Mouse (Mus musculus): Measurements from ENCODE around the gene Olfr574. TPM values are rescaled to one million over a fixed set of nuclear protein-coding genes. Genes with fewer than 3 reads are reported as not detected.

Olfr574 gene
- not detected in 2 replicates for polyA plus RNA-seq (2011; ENCODE audit: insufficient read length, low read depth, missing spikeins)

DNA sequence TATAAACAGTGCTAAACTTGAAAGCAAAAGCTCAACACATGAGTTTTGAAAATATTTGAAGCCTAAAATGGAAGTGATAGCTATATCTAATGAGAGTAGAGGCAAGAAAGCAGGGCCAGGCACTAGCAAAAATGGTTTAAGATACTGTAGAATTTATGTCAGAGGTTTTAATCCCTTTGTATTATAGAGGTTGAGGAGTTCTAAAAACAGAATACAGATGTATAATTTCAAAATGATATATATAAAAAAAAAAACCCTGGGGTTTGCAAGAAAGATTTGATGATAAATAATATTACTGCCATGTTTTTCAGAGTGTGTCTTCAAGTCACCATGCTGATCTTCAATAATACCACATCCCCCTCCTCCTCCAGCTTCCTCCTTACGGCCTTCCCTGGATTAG, at the start of gene Olfr574:
Gene Olfr574 (plus strand): TSS at position 301 of the 400 bp plus-strand sequence.
- Histone ChIP-seq H3K27ac (ENCODE audit: insufficient read depth, low read length) (no peak within 1 kb of the TSS), H3K4me3 (ENCODE audit: insufficient read depth, low read length) (no peak within 1 kb of the TSS), H3K4me1 (ENCODE audit: control insufficient read depth, insufficient read depth, low read length) (no peaks in the 10 kb centered on the region)
- TF ChIP-seq POLR2A (IDR thresholded peaks at IDR 0.05; ENCODE audit: low read depth, low read length) (no peak), CTCF (IDR thresholded peaks at IDR 0.05; ENCODE audit: borderline replicate concordance, insufficient read depth, low read length) (no peak)

DNA sequence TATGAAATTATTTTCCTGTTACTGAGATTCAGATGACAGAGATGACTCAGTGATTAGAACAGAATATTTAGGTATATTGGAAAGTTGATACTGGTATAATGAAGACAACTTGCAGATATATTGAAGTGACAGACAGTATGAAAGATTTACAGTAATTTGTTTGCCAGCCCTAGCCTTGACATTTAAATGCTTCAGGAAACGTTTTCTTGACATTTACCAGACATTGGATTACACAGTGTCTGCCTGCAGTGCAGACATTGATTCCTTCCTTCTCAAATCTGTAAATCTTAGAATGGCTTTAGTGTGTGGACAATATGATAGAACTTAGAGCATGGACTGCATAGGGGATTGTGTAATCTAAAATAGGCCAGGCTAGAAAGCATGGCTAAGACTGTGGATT, 33.0 kb upstream of the Olfr574 start:
- Histone ChIP-seq H3K4me1 (ENCODE audit: control insufficient read depth, insufficient read depth, low read length) (no peaks in the 10 kb centered on the region), H3K4me3 (ENCODE audit: insufficient read depth, low read length) (no peak overlapping the region), H3K27ac (ENCODE audit: insufficient read depth, low read length) (no peak overlapping the region)
- TF ChIP-seq POLR2A (IDR thresholded peaks at IDR 0.05; ENCODE audit: low read depth, low read length), result no peak
- TF ChIP-seq CTCF (IDR thresholded peaks at IDR 0.05; ENCODE audit: borderline replicate concordance, insufficient read depth, low read length), result no peak

DNA sequence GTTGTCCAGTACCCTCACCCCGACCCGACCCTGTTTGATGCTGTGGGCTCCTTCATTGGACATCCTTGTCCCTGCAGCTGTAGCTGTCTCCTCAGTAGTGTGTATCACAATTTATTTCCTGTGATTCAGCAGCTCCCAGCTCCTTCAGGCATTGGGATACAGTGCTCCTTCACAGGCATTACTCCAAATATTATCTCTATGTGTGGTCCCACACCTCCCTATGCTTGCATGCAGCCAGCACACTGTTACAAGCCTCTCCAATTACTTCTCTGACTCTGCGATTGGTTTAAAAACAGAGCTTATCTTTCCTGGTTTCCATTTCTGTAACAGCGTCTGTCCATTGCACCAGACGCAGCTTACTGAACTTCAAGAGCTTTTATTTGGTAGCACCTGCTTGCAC, 31.9 kb upstream of the Olfr574 start:
- H3K4me3 ChIP-seq (ENCODE audit: insufficient read depth, low read length), result no peak overlapping the region
- TF ChIP-seq CTCF (IDR thresholded peaks at IDR 0.05; ENCODE audit: borderline replicate concordance, insufficient read depth, low read length) (no peak), POLR2A (IDR thresholded peaks at IDR 0.05; ENCODE audit: low read depth, low read length) (no peak)
- no peaks in the 10 kb centered on the region for H3K4me1 ChIP-seq (ENCODE audit: control insufficient read depth, insufficient read depth, low read length)
- H3K27ac ChIP-seq (ENCODE audit: insufficient read depth, low read length), result no peak overlapping the region

DNA sequence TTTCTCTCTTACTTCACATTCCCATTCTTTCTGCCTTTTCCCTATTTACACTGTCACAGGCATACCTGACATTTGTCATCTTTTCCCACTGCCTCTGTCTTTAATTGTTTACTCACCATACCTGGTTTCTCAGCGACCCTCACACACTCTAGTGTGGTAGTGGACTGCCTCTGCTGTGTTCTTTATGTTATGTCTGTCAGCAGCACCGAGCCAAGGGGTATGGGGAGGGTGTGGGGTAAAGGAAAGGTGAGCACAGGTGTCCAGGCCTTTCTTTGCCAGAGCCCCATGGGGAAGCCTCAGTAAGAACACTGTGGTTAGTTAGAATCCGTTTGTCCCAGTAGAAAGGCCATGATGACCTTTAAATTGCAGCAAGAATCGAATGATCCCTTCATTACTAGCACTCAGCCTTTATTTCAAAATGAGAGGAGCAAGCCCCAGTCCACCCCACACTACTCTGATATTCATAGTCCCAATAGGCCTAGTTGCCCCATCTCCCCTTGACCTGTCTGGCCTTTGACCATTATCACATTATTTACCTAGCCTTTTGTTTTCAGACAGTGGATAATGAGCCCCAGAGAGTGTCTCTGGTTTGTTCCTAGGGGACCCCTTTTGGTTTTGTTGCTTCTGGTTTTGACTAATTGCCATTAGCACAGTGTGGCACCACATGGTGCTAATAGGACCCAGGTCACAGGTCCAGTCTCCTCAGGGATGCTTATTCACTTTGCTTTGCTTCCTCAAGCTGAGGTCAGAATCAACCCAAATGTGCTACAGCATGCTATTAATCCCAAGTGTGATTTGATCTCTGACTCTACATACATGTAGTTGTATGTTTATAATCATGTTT, 31.0 kb upstream of the Olfr574 start, which contains the start of gene Olfr571:
Gene Olfr571 (minus strand): TSS at position 505 of the 844 bp plus-strand sequence.
- Histone ChIP-seq H3K27ac (ENCODE audit: insufficient read depth, low read length) (no peak within 1 kb of the TSS), H3K4me1 (ENCODE audit: control insufficient read depth, insufficient read depth, low read length) (no peaks in the 10 kb centered on the region), H3K4me3 (ENCODE audit: insufficient read depth, low read length) (no peak within 1 kb of the TSS)
- TF ChIP-seq POLR2A (IDR thresholded peaks at IDR 0.05; ENCODE audit: low read depth, low read length) (no peak), CTCF (IDR thresholded peaks at IDR 0.05; ENCODE audit: borderline replicate concordance, insufficient read depth, low read length) (no peak)

DNA sequence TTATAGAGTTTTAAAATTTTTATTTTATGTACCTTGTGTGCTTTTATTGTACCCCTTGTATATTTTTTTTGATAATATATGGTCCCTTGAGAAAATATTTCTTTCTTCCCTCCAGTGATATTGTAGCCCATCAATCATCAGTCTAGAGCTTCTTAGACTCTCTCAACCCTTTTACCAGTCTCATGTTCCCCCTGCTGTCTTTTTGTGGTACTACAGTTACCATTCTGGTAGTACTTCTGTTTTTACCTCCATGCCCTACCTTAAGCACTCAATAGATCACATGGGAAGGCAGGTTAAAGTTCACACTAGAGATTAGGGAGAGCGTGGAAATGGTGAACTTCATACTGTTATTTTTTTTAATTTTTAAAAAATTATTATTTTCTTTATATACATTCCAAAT, 28.6 kb upstream of the Olfr574 start:
- TF ChIP-seq CTCF (IDR thresholded peaks at IDR 0.05; ENCODE audit: borderline replicate concordance, insufficient read depth, low read length), result no peak
- no peak for TF ChIP-seq POLR2A (IDR thresholded peaks at IDR 0.05; ENCODE audit: low read depth, low read length)
- no peak overlapping the region for H3K4me3 ChIP-seq (ENCODE audit: insufficient read depth, low read length)
- H3K4me1 ChIP-seq (ENCODE audit: control insufficient read depth, insufficient read depth, low read length), result no peaks in the 10 kb centered on the region
- H3K27ac ChIP-seq (ENCODE audit: insufficient read depth, low read length), result no peak overlapping the region

DNA sequence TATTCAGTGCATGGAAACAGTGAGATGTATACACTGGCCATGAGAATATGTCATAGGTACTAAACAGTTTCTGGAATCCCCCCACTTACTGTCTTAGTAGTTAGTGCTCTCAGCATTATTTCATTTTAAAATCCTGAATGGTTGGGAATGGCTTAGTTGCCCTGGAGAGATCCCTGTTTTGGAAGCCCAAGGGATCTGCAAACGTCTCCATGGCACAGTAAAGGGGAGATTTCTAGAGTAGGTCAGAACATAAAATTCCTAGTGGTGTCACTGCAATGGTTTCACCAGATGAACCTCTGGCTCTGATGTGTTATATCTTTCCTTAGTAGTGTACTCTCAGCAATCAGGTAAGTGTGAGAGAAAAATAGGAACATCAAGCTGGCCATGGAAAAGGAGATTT, 24.2 kb upstream of the Olfr574 start, which contains the start of gene Olfr572:
Gene Olfr572 (plus strand): TSS at position 301 of the 400 bp plus-strand sequence.
- no peaks in the 10 kb centered on the region for H3K4me1 ChIP-seq (ENCODE audit: control insufficient read depth, insufficient read depth, low read length)
- H3K4me3 ChIP-seq (ENCODE audit: insufficient read depth, low read length), result no peak within 1 kb of the TSS
- no peak for TF ChIP-seq CTCF (IDR thresholded peaks at IDR 0.05; ENCODE audit: borderline replicate concordance, insufficient read depth, low read length)
- H3K27ac ChIP-seq (ENCODE audit: insufficient read depth, low read length), result no peak within 1 kb of the TSS

DNA sequence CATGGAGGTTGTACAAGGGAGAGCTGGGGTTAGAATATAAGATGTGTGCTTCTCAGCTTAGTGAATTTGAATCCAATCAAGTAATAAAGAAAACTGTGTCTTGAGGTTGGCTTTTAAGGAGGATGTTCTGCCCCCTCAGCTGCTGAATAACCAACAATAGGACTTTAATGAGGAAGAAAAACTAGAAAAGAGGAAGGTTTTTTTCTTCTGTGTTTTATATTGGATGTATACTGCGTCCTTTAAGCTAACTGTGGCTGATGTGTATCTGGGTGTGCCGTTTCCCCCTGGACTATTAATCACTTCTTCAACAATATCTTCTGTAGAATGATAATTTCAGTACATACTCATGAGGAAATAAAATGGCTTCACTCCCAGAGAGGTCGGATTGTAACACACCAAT, 21.2 kb upstream of the Olfr574 start:
- H3K4me1 ChIP-seq (ENCODE audit: control insufficient read depth, insufficient read depth, low read length), result no peaks in the 10 kb centered on the region
- TF ChIP-seq POLR2A (IDR thresholded peaks at IDR 0.05; ENCODE audit: low read depth, low read length), result no peak
- H3K4me3 ChIP-seq (ENCODE audit: insufficient read depth, low read length), result no peak overlapping the region
- no peak overlapping the region for H3K27ac ChIP-seq (ENCODE audit: insufficient read depth, low read length)

DNA sequence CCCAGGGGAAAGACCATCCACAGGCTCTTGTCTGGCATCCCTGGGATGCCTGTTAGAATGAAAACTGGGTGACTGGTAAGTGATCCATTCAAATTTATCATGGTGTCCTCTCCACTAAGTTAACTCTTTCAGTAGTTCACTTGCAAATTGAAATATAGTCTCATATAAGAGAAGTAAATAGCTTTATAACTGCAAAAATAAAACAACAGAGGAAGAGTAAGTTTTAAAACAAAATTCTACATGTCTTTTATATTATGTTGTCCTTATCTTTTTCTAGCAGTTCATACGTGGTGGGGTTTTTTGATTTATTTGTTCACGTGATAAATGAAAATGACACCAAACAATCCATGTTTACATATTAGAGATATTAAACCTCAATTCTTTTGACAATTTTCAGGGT, 5.8 kb upstream of the Olfr574 start, which contains the start of gene Olfr573-ps1:
Gene Olfr573-ps1 (minus strand): TSS at position 101 of the 400 bp plus-strand sequence.
- Histone ChIP-seq H3K4me1 (ENCODE audit: control insufficient read depth, insufficient read depth, low read length) (no peaks in the 10 kb centered on the region), H3K27ac (ENCODE audit: insufficient read depth, low read length) (no peak within 1 kb of the TSS), H3K4me3 (ENCODE audit: insufficient read depth, low read length) (no peak within 1 kb of the TSS)
- TF ChIP-seq CTCF (IDR thresholded peaks at IDR 0.05; ENCODE audit: borderline replicate concordance, insufficient read depth, low read length), result no peak
- TF ChIP-seq POLR2A (IDR thresholded peaks at IDR 0.05; ENCODE audit: low read depth, low read length), result no peak

DNA sequence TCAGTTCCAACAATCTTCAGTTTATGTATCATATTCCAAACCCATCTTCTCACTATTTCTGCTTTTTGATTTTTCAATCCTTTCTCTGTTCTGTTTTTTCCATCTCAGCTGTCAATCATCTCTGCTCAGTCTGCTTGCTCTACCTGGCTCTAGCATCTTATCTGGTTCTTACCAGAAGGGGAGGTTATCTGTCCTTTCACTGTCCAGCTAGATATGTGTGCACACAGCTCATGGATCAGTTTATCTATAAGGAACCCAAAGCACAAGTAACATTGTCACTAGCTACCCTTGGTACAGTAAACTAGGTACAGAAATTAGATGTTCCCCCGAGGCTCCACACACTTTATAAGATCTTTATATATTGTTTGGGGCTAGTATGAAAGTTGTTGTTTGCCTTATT, 4.8 kb upstream of the Olfr574 start:
- Histone ChIP-seq H3K4me1 (ENCODE audit: control insufficient read depth, insufficient read depth, low read length) (no peaks in the 10 kb centered on the region), H3K27ac (ENCODE audit: insufficient read depth, low read length) (no peak overlapping the region), H3K4me3 (ENCODE audit: insufficient read depth, low read length) (no peak overlapping the region)
- TF ChIP-seq POLR2A (IDR thresholded peaks at IDR 0.05; ENCODE audit: low read depth, low read length) (no peak), CTCF (IDR thresholded peaks at IDR 0.05; ENCODE audit: borderline replicate concordance, insufficient read depth, low read length) (no peak)

DNA sequence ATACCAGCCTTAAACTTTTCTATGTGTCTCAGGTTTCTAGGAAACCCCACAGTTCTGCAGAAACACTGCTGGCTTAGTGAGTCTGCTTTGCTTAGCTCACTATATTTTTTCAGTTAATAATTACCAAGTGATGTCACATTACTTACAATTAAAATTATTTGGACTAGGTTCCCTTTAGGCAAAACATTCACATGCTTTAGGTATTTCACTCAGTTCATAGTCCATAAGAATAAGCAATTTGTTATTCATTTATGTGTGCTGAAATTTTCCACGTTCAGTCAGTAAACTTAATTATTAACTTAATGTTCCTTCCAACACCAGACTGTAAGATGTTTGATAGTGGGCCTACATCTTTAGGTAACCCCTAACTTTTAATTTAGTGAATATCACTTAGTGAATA, 2.5 kb downstream of the Olfr574 start:
- TF ChIP-seq POLR2A (IDR thresholded peaks at IDR 0.05; ENCODE audit: low read depth, low read length) (no peak), CTCF (IDR thresholded peaks at IDR 0.05; ENCODE audit: borderline replicate concordance, insufficient read depth, low read length) (no peak)
- H3K27ac ChIP-seq (ENCODE audit: insufficient read depth, low read length), result no peak overlapping the region
- H3K4me3 ChIP-seq (ENCODE audit: insufficient read depth, low read length), result no peak overlapping the region
- H3K4me1 ChIP-seq (ENCODE audit: control insufficient read depth, insufficient read depth, low read length), result no peaks in the 10 kb centered on the region

Measured in embryonic fibroblast, embryonic 13.5 days (primary cell).